Mouse (Mus musculus) frontal cortex, postnatal 36 days (tissue): Measurements from ENCODE around the gene Slc4a1.
"Not testable (repeated sequence)": the region's sequence is repeated elsewhere in the genome, so short reads cannot be mapped to it uniquely, and the experiment has no call there.

Source experiments
- DNase-seq, 2 experiments: peaks; one replicate each; pipeline ENCODE4 v3.0.0; 2022; ENCODE audit warnings: low spot score in 2 of 2

The Slc4a1 gene

GRCm38 (mm10) chr11:102366103-102366502, at the start of gene Slc4a1:
Gene Slc4a1, minus strand, starts transcription at chr11:102366203.
- DNase-seq, result not testable (repeated sequence)

- no peak for DNase-seq
Measured at GRCm38 (mm10) chr11:102415034-102415802, 49.2 kb upstream of the Slc4a1 start.

GRCm38 (mm10) chr11:102413059-102413458, 47.1 kb upstream of the Slc4a1 start:
- no peak for DNase-seq

GRCm38 (mm10) chr11:102411704-102412103, 45.7 kb upstream of the Slc4a1 start:
- peak; percentile 85 to 92 for DNase-seq

- DNase-seq, result no peak
Measured at GRCm38 (mm10) chr11:102411061-102411460, 45.1 kb upstream of the Slc4a1 start.

- DNase-seq, result not testable (repeated sequence)
Measured at GRCm38 (mm10) chr11:102410345-102410744, 44.3 kb upstream of the Slc4a1 start.

GRCm38 (mm10) chr11:102409795-102410330, 43.9 kb upstream of the Slc4a1 start:
- DNase-seq, result no peak

- DNase-seq, result no peak
Measured at GRCm38 (mm10) chr11:102408888-102409794, 43.1 kb upstream of the Slc4a1 start.

GRCm38 (mm10) chr11:102408344-102408876, 42.4 kb upstream of the Slc4a1 start:
- DNase-seq, result peak; percentile 96 to 98

GRCm38 (mm10) chr11:102407834-102408215, 41.8 kb upstream of the Slc4a1 start, which contains the start of gene Slc25a39:
Gene Slc25a39, minus strand, starts transcription at chr11:102407946.
- DNase-seq, result no peak

GRCm38 (mm10) chr11:102406900-102407833, 41.2 kb upstream of the Slc4a1 start:
- DNase-seq, result peak; percentile 84 to 87

- no peak for DNase-seq
Measured at GRCm38 (mm10) chr11:102406401-102406800, 40.4 kb upstream of the Slc4a1 start.

GRCm38 (mm10) chr11:102405544-102406285, 39.7 kb upstream of the Slc4a1 start:
- DNase-seq, result no peak

GRCm38 (mm10) chr11:102404161-102405010, 38.4 kb upstream of the Slc4a1 start:
- no peak for DNase-seq

GRCm38 (mm10) chr11:102403657-102404056, 37.7 kb upstream of the Slc4a1 start:
- DNase-seq, result no peak

- no peak for DNase-seq
Measured at GRCm38 (mm10) chr11:102401898-102402500, 36.0 kb upstream of the Slc4a1 start.

- no peak for DNase-seq
Measured at GRCm38 (mm10) chr11:102400513-102401084, 34.6 kb upstream of the Slc4a1 start.

- DNase-seq, result no peak
Measured at GRCm38 (mm10) chr11:102399610-102400072, 33.6 kb upstream of the Slc4a1 start.
